Mouse (Mus musculus): Measurements from ENCODE around the gene Gm20388.
A peak's percentile ranks its signal among the peaks of the same experiment; 100 is the strongest.

GRCm38 (mm10) chr8:120594571-120594970, 683.9 kb downstream of the Gm20388 start:
- no peak for TF ChIP-seq EP300 (IDR thresholded peaks at IDR 0.05; ENCODE audit: low read depth)
- TF ChIP-seq CTCF (IDR thresholded peaks at IDR 0.05; ENCODE audit: low read depth): peak; percentile 27
